Mouse (Mus musculus) cerebellum, adult 2 months (tissue): ENCODE measurements around the gene Trim12a. TPM values are rescaled to one million over a fixed set of nuclear protein-coding genes. Genes with fewer than 3 reads are reported as not detected.
"Not testable (repeated sequence)": the region's sequence is repeated elsewhere in the genome, so short reads cannot be mapped to it uniquely, and the experiment has no call there.

Experiments
- DNase-seq, 2 experiments: peaks; one replicate each; pipeline ENCODE4 v3.0.0; 2021
- H3K27ac ChIP-seq: fragments of 200-500 bp; 2 replicates; pipeline ENCODE4 v1.5.1; 2012; ENCODE audit warnings: low read length, control low read depth, inconsistent platforms; ENCODE audit not compliant: insufficient read depth
- H3K27me3 ChIP-seq: fragments of 200-500 bp; 2 replicates; pipeline ENCODE4 v1.6.1; 2012; ENCODE audit warnings: inconsistent platforms, mild to moderate bottlenecking, low read length, moderate library complexity; ENCODE audit not compliant: control insufficient read depth, insufficient read depth
- H3K4me1 ChIP-seq: fragments of 200-500 bp; 2 replicates; pipeline ENCODE4 v1.6.1; 2011; ENCODE audit warnings: low read length; ENCODE audit not compliant: control insufficient read depth, insufficient read depth
- H3K4me3 ChIP-seq: fragments of 200-500 bp; replicated peaks from 2 replicates; pipeline ENCODE3; 2011; ENCODE audit warnings: mild to moderate bottlenecking, low read depth, low read length, control low read depth; ENCODE audit not compliant: insufficient read depth
- CTCF ChIP-seq: fragments of 200-500 bp; IDR thresholded peaks from 2 replicates; pipeline ENCODE4 v1.5.1; 2011; ENCODE audit warnings: low read depth, mild to moderate bottlenecking, control low read depth, low read length, moderate library complexity, borderline replicate concordance; ENCODE audit not compliant: insufficient read depth
- POLR2A ChIP-seq: fragments of 200-500 bp; IDR thresholded peaks from 2 replicates; pipeline ENCODE4 v1.6.1; 2011; ENCODE audit warnings: low read length, control low read depth, borderline replicate concordance; ENCODE audit not compliant: insufficient read depth
- WGBS: fragments of 180-500 bp; shearing (Covaris S2); methylation state at CpG from one replicate; pipeline ENCODE4 v1.1.7; 2018; 5-methylcytosine and 5-hydroxymethylcytosine counted together
- polyA plus RNA-seq: library from polyadenylated mRNA; depleted of rRNA; stranded (reverse); fragments of >200 nt; gene quantifications from 2 replicates; pipeline ENCODE4 v1.2.3, GENCODE M21; 2012; rRNA removed

Gene Trim12a
- polyA plus RNA-seq, 1 experiment, result 3.8 TPM

DNA sequence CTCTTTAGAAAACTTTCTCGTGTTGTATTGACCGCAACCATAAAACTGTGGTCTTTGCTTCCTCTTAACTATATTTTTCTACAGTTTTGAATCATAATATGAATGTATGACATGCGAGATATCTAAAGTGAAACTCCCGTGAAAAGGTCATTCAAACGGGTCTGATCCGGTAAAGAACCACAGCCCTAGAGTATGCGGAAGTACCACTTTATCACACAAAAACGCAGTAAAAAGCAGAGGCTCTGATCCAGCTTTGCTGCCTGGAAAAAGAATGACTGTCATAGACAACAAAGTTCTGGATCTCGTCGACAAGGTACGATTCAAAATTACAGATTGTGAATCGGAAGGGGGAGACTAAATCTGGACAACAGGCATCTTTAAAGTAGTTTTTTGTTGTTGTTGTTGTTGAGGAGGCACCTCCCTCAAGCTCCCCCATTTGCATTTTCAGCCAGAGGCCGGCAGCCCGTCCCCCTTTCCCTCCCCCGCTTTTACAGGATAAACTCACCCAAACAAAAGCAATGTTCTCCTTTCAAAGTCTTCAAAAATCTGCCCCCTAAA, 391 bp downstream of the Trim12a start:
- WGBS, result 15% methylated on average over 15 of the region's 15 CpGs
- TF ChIP-seq POLR2A, result no peak
- TF ChIP-seq CTCF, result no peak
- no peak for DNase-seq
- H3K4me1 ChIP-seq, result no peaks in the 10 kb centered on the region
- H3K4me3 ChIP-seq, result no peak overlapping the region
- H3K27ac ChIP-seq, result no peak overlapping the region
- H3K27me3 ChIP-seq, result no peaks in the 10 kb centered on the region

DNA sequence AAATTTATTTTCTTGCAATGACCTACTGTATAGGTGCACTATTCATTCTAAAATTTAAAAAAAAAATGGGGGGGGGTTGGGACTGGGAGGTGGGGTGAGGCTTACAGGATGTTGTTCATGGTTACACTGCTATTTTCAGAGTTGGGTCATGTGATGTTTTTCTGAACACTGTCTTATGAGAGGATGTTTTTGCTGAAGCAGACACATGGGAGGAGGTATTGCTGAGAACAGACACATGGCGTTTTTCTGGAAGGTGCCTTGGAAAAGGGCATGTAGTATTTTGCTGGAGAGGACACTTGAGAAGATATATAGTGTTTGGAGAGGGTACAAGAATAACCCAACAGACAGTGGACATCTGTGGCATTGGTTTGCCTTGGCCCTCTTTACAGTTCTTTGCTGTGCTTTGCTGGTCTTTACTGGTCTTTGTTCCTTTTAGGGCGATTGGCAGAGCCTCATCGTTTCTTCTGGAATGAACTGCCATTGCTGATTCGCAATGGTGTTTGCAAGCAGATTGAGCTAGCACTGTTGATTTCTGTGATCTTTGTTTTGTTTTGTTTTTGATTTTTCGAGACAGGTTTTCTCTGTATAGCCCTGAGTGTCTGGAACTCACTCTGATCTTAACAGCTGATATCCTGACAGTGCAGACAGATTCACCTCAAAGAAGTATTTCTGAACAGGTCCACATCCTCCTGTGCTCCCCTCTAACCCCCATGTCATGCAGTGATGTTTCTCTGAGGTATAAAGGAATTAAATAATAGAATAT, 23.4 kb downstream of the Trim12a start:
- Histone ChIP-seq H3K4me3 (no peak overlapping the region), H3K4me1 (no peaks in the 10 kb centered on the region), H3K27me3 (no peaks in the 10 kb centered on the region), H3K27ac (no peak overlapping the region)
- no peak for TF ChIP-seq POLR2A
- TF ChIP-seq CTCF, result no peak
- DNase-seq, result no peak
- 75% methylated on average over 5 of the region's 5 CpGs for WGBS

DNA sequence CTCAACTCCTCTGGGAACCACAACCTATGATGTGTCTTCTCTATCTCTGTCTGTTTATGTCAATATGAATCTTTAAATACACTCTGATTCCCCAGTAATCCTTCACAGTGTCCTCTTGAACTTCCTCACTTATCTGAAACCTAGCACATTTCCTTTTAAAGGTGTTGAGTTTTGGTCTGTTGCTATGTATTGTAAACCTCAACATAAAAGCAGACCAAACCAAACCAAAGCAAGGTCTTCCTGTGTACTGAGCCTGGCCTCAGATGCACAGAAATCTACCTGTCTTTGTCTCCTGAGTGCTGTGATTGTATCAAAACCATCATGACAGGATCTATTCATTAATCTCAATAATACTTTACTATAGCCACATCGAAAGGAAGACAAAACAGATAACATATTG, 24.6 kb downstream of the Trim12a start:
- Histone ChIP-seq H3K4me1 (no peaks in the 10 kb centered on the region), H3K27me3 (no peaks in the 10 kb centered on the region), H3K4me3 (no peak overlapping the region), H3K27ac (no peak overlapping the region)
- WGBS, result 92% methylated on average over 1 of the region's 1 CpGs
- TF ChIP-seq CTCF, result no peak
- TF ChIP-seq POLR2A, result no peak
- DNase-seq, result no peak

DNA sequence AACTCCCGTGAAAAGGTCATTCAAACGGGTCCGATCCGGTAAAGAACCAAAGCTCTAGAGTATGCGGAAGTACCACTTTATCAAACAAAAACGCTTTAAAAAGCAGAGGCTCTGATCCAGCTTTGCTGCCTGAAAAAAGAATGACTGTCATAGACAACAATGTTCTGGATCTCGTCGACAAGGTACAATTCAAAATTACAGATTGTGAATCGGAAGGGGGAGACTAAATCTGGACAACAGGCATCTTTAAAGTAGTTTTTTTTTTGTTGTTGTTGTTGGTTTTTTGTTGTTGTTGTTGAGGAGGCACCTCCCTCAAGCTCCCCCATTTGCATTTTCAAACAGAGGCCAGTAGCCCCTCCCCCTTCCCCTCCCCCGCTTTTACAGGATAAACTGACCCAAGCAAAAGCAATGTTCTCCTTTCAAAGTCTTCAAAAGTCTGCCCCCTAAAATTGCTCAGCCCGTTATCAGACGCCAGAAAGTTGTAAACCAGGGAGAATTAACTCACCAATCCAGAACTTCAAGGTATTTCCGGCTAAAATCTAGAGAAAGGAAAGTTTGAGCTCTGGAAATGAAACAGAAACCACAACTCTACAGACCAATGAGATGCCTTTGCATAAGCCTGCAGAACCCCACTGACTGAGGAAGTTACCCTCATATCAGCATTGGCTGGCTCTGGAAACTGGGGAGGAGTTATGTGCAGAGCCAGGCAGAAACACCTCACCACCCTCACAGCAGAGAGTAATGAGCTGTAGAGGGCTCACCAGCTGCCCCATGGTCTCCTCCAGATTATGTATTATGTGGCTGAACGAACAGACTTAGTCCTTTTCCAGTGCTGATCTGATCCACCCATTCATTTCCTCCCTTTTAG, 27.5 kb downstream of the Trim12a start, which contains the start of gene Trim5:
Trim5 (minus strand) TSS at position 519 of the 868 bp plus-strand sequence.
- WGBS, result 45% methylated on average over 14 of the region's 14 CpGs
- not testable (repeated sequence) for H3K27ac ChIP-seq, DNase-seq, H3K4me1 ChIP-seq, H3K27me3 ChIP-seq, H3K4me3 ChIP-seq

DNA sequence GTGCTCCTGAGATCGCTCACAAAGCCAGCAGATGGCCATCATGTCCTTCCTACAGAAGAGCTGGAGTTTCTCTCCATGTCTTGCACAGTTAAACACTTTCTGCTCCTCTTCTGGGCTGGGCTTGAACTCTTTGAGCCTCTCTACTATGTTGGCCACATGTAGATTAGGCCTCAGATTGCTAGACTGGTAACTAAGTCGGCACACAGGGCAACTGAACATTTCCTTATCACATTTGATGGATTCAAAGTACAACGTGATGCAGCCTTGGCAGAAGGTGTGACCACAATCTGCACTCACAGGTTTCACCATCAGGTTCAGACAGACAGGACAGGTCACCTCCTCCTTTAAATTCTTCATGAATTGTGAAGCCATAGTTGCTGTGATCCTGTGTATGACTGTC, 35.9 kb downstream of the Trim12a start:
- WGBS, result 64% methylated on average over 3 of the region's 3 CpGs
- H3K27ac ChIP-seq, DNase-seq, H3K4me1 ChIP-seq, H3K27me3 ChIP-seq, H3K4me3 ChIP-seq: not testable (repeated sequence)

DNA sequence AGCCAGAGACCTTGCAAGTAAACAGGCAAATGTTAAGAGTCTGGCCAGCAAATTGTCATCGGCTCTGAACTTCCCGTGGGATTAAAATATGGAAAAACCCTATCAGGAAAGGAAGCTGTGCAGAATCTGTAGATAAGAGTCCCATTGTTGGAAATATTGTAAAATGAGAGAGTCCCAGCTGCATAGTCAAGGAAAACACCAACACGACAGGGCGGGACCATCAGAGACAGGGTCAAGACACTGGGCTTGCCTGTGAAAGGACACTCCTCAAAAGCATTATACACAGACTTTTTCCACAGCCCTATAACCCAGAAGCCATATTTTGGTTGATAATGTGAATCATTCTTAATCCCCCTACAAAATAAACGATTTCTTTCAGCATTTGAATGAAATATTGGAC, 49.9 kb downstream of the Trim12a start:
- WGBS, result 71% methylated on average over 5 of the region's 5 CpGs
- not testable (repeated sequence) for DNase-seq, H3K27ac ChIP-seq, H3K27me3 ChIP-seq, H3K4me3 ChIP-seq, H3K4me1 ChIP-seq

DNA sequence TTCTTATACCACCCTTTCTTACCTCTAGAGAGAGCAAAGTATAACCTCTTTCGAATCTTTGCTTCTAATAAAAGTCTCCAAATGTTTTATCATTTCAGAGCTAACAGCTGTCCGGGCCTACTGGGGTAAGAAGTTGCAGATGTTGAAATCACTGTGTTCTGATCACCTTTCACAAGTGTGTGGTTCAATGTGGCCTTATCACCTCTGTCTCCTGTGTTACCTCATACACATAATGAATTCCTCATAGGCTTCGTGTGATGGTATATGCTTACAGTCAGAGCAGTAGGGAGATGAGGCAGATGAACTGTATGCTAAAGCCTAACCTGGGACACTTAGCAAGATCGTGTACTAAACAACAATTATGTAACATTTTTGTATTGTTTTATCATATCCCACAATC, 54.9 kb downstream of the Trim12a start:
- H3K27ac ChIP-seq, DNase-seq, H3K27me3 ChIP-seq, H3K4me3 ChIP-seq, H3K4me1 ChIP-seq: not testable (repeated sequence)
- WGBS, result 91% methylated on average over 4 of the region's 4 CpGs

Other genes starting within 250 kb of the Trim12a start
- gene Olfr644, start 243.6 kb downstream of the Trim12a start, polyA plus RNA-seq, result not detected in 2 replicates
- gene Olfr645, start 230.0 kb downstream of the Trim12a start, polyA plus RNA-seq, result not detected in 2 replicates
- gene Olfr646, start 210.6 kb downstream of the Trim12a start, polyA plus RNA-seq, result not detected in 2 replicates
- not detected in 2 replicates for gene Ubqln5, start 185.6 kb downstream of the Trim12a start, polyA plus RNA-seq
- not detected in 2 replicates for gene Olfr643, start 178.1 kb downstream of the Trim12a start, polyA plus RNA-seq
- gene Ubqln3, start 172.2 kb downstream of the Trim12a start, polyA plus RNA-seq, result not detected in 2 replicates
- not detected in 2 replicates for gene Ubqlnl, start 164.9 kb downstream of the Trim12a start, polyA plus RNA-seq
- gene Olfm5, start 150.6 kb downstream of the Trim12a start, polyA plus RNA-seq, result 0.06 and 0.18 TPM in 2 replicates
- 0.18 and 0.24 TPM in 2 replicates for gene Olfr648, start 132.1 kb downstream of the Trim12a start, polyA plus RNA-seq
- not detected in 2 replicates for gene Olfr649, start 119.5 kb downstream of the Trim12a start, polyA plus RNA-seq
- 0.55 and 0.56 TPM in 2 replicates for gene Trim6, start 96.7 kb downstream of the Trim12a start, polyA plus RNA-seq
- gene Trim34a, start 71.0 kb downstream of the Trim12a start, polyA plus RNA-seq, result 2.7 and 3.2 TPM in 2 replicates
- 0.28 and 0.33 TPM in 2 replicates for gene Trim5, start 27.4 kb downstream of the Trim12a start, polyA plus RNA-seq
- gene Trim34b, start 14.0 kb upstream of the Trim12a start, polyA plus RNA-seq, result not detected in 2 replicates
- 1.3 TPM in 2 replicates for gene Trim12c, start 37.9 kb upstream of the Trim12a start, polyA plus RNA-seq
- 0.03 and 0.11 TPM in 2 replicates for gene Trim30b, start 54.4 kb upstream of the Trim12a start, polyA plus RNA-seq
- not detected in 2 replicates for gene Trim30c, start 85.4 kb upstream of the Trim12a start, polyA plus RNA-seq
- 1.6 TPM in 2 replicates for gene Trim30a, start 149.7 kb upstream of the Trim12a start, polyA plus RNA-seq
- 0.88 and 1.0 TPM in 2 replicates for gene Trim30d, start 192.4 kb upstream of the Trim12a start, polyA plus RNA-seq
- not detected in 2 replicates for gene Olfr651, start 234.7 kb upstream of the Trim12a start, polyA plus RNA-seq
- gene Olfr652, start 245.4 kb upstream of the Trim12a start, polyA plus RNA-seq, result not detected in 2 replicates